Mouse (Mus musculus) ES-Bruce4 (cell line): ENCODE measurements at regions not wholly inside any gene's neighbourhood (a gene's known extent, or its start where the extent isn't known, plus 50 kb on each side); places are given as distances from the start of the nearest gene placed in this dataset.

ENCODE experiments used
- H3K27ac ChIP-seq: 2 replicates; pipeline ENCODE4 v1.5.1; 2012; ENCODE audit warnings: low read length, inconsistent platforms; ENCODE audit not compliant: insufficient read depth
- H3K27me3 ChIP-seq: 2 replicates; pipeline ENCODE4 v1.6.1; 2012; ENCODE audit warnings: mild to moderate bottlenecking, low read length, inconsistent platforms; ENCODE audit not compliant: control insufficient read depth, poor library complexity, insufficient read depth, severe bottlenecking
- H3K36me3 ChIP-seq: 2 replicates; pipeline ENCODE4 v1.6.1; 2012; ENCODE audit warnings: inconsistent platforms, mild to moderate bottlenecking, low read length, moderate library complexity; ENCODE audit not compliant: control insufficient read depth, poor library complexity, insufficient read depth, severe bottlenecking
- H3K4me1 ChIP-seq: one replicate; pipeline ENCODE4 v1.8.1; 2011; ENCODE audit warnings: low read length; ENCODE audit not compliant: control insufficient read depth, insufficient read depth
- H3K4me3 ChIP-seq: 2 replicates; pipeline ENCODE4 v1.5.1; 2011; ENCODE audit warnings: low read depth, mild to moderate bottlenecking, low read length
- H3K9ac ChIP-seq: 2 replicates; pipeline ENCODE4 v1.6.1; 2012; ENCODE audit warnings: low read depth, mild to moderate bottlenecking, inconsistent platforms; ENCODE audit not compliant: poor library complexity, severe bottlenecking
- H3K9me3 ChIP-seq: replicated peaks from 2 replicates; pipeline ENCODE4 v1.6.1; 2012; ENCODE audit warnings: mild to moderate bottlenecking, low read length, inconsistent platforms; ENCODE audit not compliant: control insufficient read depth, poor library complexity, insufficient read depth, severe bottlenecking
- CTCF ChIP-seq: IDR thresholded peaks from one replicate; pipeline ENCODE4 v1.8.1; 2011; ENCODE audit warnings: low read depth, low read length
- EP300 ChIP-seq: IDR thresholded peaks from 2 replicates; pipeline ENCODE4 v1.6.1; 2011; ENCODE audit warnings: low read depth, low read length; ENCODE audit not compliant: insufficient read depth
- POLR2A ChIP-seq: IDR thresholded peaks from one replicate; pipeline ENCODE4 v1.8.1; 2011; ENCODE audit warnings: low read length; ENCODE audit not compliant: insufficient read depth

GRCm38 (mm10) chr19:14080538-14080937 lies 167.2 kb downstream of the Olfr1505 start:
- Histone ChIP-seq H3K36me3 (no peaks in the 10 kb centered on the region), H3K4me1 (no peaks in the 10 kb centered on the region), H3K4me3 (no peak overlapping the region), H3K27ac (no peak overlapping the region), H3K9ac (no peak overlapping the region), H3K27me3 (no peaks in the 10 kb centered on the region), H3K9me3 (no peaks in the 10 kb centered on the region)
- TF ChIP-seq CTCF = peak; percentile 51
- no peak for TF ChIP-seq POLR2A
- TF ChIP-seq EP300 = no peak

GRCm38 (mm10) chr19:14084726-14085125 lies 171.4 kb downstream of the Olfr1505 start:
- Histone ChIP-seq H3K4me3 (no peak overlapping the region), H3K36me3 (no peaks in the 10 kb centered on the region), H3K27ac (no peak overlapping the region), H3K9ac (no peak overlapping the region), H3K4me1 (no peaks in the 10 kb centered on the region), H3K27me3 (no peaks in the 10 kb centered on the region), H3K9me3 (no peaks in the 10 kb centered on the region)
- TF ChIP-seq POLR2A = no peak
- no peak for TF ChIP-seq EP300
- no peak for TF ChIP-seq CTCF

- no peaks in the 10 kb centered on the region for H3K9me3 ChIP-seq
- no peak for TF ChIP-seq EP300
- TF ChIP-seq POLR2A = no peak
- no peak for TF ChIP-seq CTCF
Observed at GRCm38 (mm10) chr19:14090106-14090505, 176.8 kb downstream of the Olfr1505 start.

GRCm38 (mm10) chr19:14094191-14094590 lies 180.9 kb downstream of the Olfr1505 start:
- Histone ChIP-seq H3K9me3 (no peaks in the 10 kb centered on the region), H3K27me3 (no peaks in the 10 kb centered on the region), H3K4me3 (no peak overlapping the region), H3K36me3 (no peaks in the 10 kb centered on the region), H3K9ac (no peak overlapping the region), H3K4me1 (no peaks in the 10 kb centered on the region), H3K27ac (no peak overlapping the region)
- TF ChIP-seq EP300 (no peak), CTCF (no peak), POLR2A (no peak)

More at GRCm38 (mm10) chr19:14090106-14090505, 176.8 kb downstream of the Olfr1505 start:
- H3K4me1 ChIP-seq = no peaks in the 10 kb centered on the region
- no peaks in the 10 kb centered on the region for H3K36me3 ChIP-seq
- no peaks in the 10 kb centered on the region for H3K27me3 ChIP-seq
- H3K27ac ChIP-seq = no peak overlapping the region
- no peak overlapping the region for H3K4me3 ChIP-seq
- H3K9ac ChIP-seq = no peak overlapping the region

- H3K9ac ChIP-seq = no peak overlapping the region
- H3K9me3 ChIP-seq = no peaks in the 10 kb centered on the region
- H3K27ac ChIP-seq = no peak overlapping the region
- H3K36me3 ChIP-seq = no peaks in the 10 kb centered on the region
- no peaks in the 10 kb centered on the region for H3K4me1 ChIP-seq
- TF ChIP-seq POLR2A (no peak), EP300 (no peak), CTCF (no peak)
- no peaks in the 10 kb centered on the region for H3K27me3 ChIP-seq
- H3K4me3 ChIP-seq = no peak overlapping the region
Observed at GRCm38 (mm10) chr19:14096187-14096586, 182.9 kb downstream of the Olfr1505 start.

GRCm38 (mm10) chr19:14109091-14109490 lies 195.8 kb downstream of the Olfr1505 start:
- no peak overlapping the region for H3K4me3 ChIP-seq
- TF ChIP-seq CTCF = no peak
- no peak for TF ChIP-seq EP300
- TF ChIP-seq POLR2A = no peak

More at GRCm38 (mm10) chr19:14109091-14109490, 195.8 kb downstream of the Olfr1505 start:
- no peak overlapping the region for H3K27ac ChIP-seq
- no peak overlapping the region for H3K9ac ChIP-seq
- no peaks in the 10 kb centered on the region for H3K9me3 ChIP-seq
- H3K36me3 ChIP-seq = no peaks in the 10 kb centered on the region
- no peaks in the 10 kb centered on the region for H3K4me1 ChIP-seq
- no peaks in the 10 kb centered on the region for H3K27me3 ChIP-seq
